Mouse (Mus musculus) MEL (cell line): ENCODE results near the gene Spout1. TPM values are rescaled to one million over a fixed set of nuclear protein-coding genes. Genes with fewer than 3 reads are reported as not detected.

ENCODE experiments used
- DNase-seq: peaks from one replicate; pipeline ENCODE4 v3.0.0; 2011; ENCODE audit warnings: low read depth, low spot score
- H3K27ac ChIP-seq: 2 replicates; pipeline ENCODE4 v1.5.1; 2012; ENCODE audit warnings: low read depth, mild to moderate bottlenecking, control low read depth, low read length, moderate library complexity; ENCODE audit not compliant: control insufficient read depth
- H3K27me3 ChIP-seq, 2 experiments: fragments of 150-350 bp in 1 of 2; sonication (generic) in 1 of 2; 2 replicates each; pipeline ENCODE4 v1.6.1; 2012; ENCODE audit warnings: low read length in 2 of 2, mild to moderate bottlenecking in 2 of 2, improper control_type of control experiment in 1 of 2, moderate library complexity in 1 of 2; ENCODE audit not compliant: insufficient read depth in 2 of 2, control insufficient read depth in 1 of 2
- H3K36me3 ChIP-seq, 2 experiments: 2 replicates each; pipeline ENCODE4 v1.6.1; 2012 to 2014; ENCODE audit warnings: low read length in 2 of 2, improper control_type of control experiment in 1 of 2, inconsistent platforms in 1 of 2, mild to moderate bottlenecking in 1 of 2; ENCODE audit not compliant: insufficient read depth in 2 of 2, control insufficient read depth in 1 of 2
- H3K4me1 ChIP-seq, 2 experiments: fragments of 150-350 bp in 1 of 2; sonication (generic) in 1 of 2; 2 replicates each; pipeline ENCODE4 v1.6.1; 2012; ENCODE audit warnings: low read length in 2 of 2, improper control_type of control experiment in 1 of 2, mild to moderate bottlenecking in 1 of 2; ENCODE audit not compliant: insufficient read depth in 2 of 2, control insufficient read depth in 1 of 2
- H3K4me3 ChIP-seq, 2 experiments: fragments of 150-350 bp in 1 of 2; sonication (generic) in 1 of 2; 2 replicates each; pipeline ENCODE4 v1.5.1; 2012; ENCODE audit warnings: low read depth in 2 of 2, low read length in 2 of 2, mild to moderate bottlenecking in 2 of 2, moderate library complexity in 2 of 2, control low read depth in 1 of 2, improper control_type of control experiment in 1 of 2; ENCODE audit not compliant: control insufficient read depth in 1 of 2, insufficient read depth in 1 of 2
- H3K79me2 ChIP-seq: 2 replicates; pipeline ENCODE4 v1.6.1; 2012; ENCODE audit warnings: mild to moderate bottlenecking, low read length, moderate library complexity; ENCODE audit not compliant: control insufficient read depth, poor library complexity, insufficient read depth
- H3K9ac ChIP-seq: 2 replicates; pipeline ENCODE4 v1.6.1; 2012; ENCODE audit warnings: low read depth, mild to moderate bottlenecking, control low read depth, low read length, moderate library complexity; ENCODE audit not compliant: control insufficient read depth, poor library complexity, severe bottlenecking
- H3K9me3 ChIP-seq: fragments of 150-350 bp; sonication (generic); replicated peaks from 2 replicates; pipeline ENCODE4 v1.6.1; 2012; ENCODE audit warnings: mild to moderate bottlenecking, low read length, improper control_type of control experiment, moderate library complexity; ENCODE audit not compliant: insufficient read depth
- BHLHE40 ChIP-seq: IDR thresholded peaks from 2 replicates; pipeline ENCODE4 v1.6.1; 2012; ENCODE audit warnings: low read depth, mild to moderate bottlenecking, inconsistent platforms, low read length, improper control_type of control experiment, borderline replicate concordance
- CTCF ChIP-seq, 3 experiments: IDR thresholded peaks in 2 of 3; conservative IDR thresholded peaks in 1 of 3; 2 replicates each; pipeline ENCODE4 v1.5.1; 2011 to 2012; ENCODE audit warnings: low read length in 3 of 3, low read depth in 2 of 3, mild to moderate bottlenecking in 2 of 3, improper control_type of control experiment in 1 of 3, inconsistent platforms in 1 of 3, mixed read lengths in 1 of 3, moderate library complexity in 1 of 3; ENCODE audit not compliant: control insufficient read depth in 1 of 3, insufficient read depth in 1 of 3, poor library complexity in 1 of 3, severe bottlenecking in 1 of 3
- EP300 ChIP-seq, 2 experiments: IDR thresholded peaks; 2 replicates each; pipeline ENCODE4 v1.6.1; 2011; ENCODE audit warnings: improper control_type of control experiment in 2 of 2, low read length in 2 of 2, low read depth in 1 of 2, mild to moderate bottlenecking in 1 of 2
- HCFC1 ChIP-seq: IDR thresholded peaks from 2 replicates; pipeline ENCODE4 v1.6.1; 2012; ENCODE audit warnings: low read depth, mild to moderate bottlenecking, inconsistent platforms, low read length, improper control_type of control experiment, moderate library complexity
- MAX ChIP-seq: IDR thresholded peaks from 2 replicates; pipeline ENCODE4 v1.6.1; 2011; ENCODE audit warnings: low read length, improper control_type of control experiment
- MAZ ChIP-seq: IDR thresholded peaks from 2 replicates; pipeline ENCODE4 v1.6.1; 2012; ENCODE audit warnings: low read depth, mild to moderate bottlenecking, inconsistent platforms, low read length, improper control_type of control experiment
- MEF2A ChIP-seq: IDR thresholded peaks from 2 replicates; pipeline ENCODE4 v1.6.1; 2014; ENCODE audit warnings: low read depth, mild to moderate bottlenecking, inconsistent platforms, low read length, improper control_type of control experiment; ENCODE audit not compliant: poor library complexity, insufficient replicate concordance, severe bottlenecking; ENCODE audit errors: extremely low read depth
- MXI1 ChIP-seq: IDR thresholded peaks from 2 replicates; pipeline ENCODE4 v1.6.1; 2011; ENCODE audit warnings: mild to moderate bottlenecking, low read depth, low read length, improper control_type of control experiment
- NELFE ChIP-seq: IDR thresholded peaks from 2 replicates; pipeline ENCODE4 v1.6.1; 2011; ENCODE audit warnings: low read depth, low read length, improper control_type of control experiment
- NRF1 ChIP-seq: IDR thresholded peaks from 2 replicates; pipeline ENCODE4 v1.6.1; 2014; ENCODE audit warnings: low read depth, mild to moderate bottlenecking, inconsistent platforms, low read length, improper control_type of control experiment, moderate library complexity; ENCODE audit not compliant: poor library complexity, insufficient read depth, severe bottlenecking
- POLR2A ChIP-seq, 2 experiments: IDR thresholded peaks; 2 replicates each; pipeline ENCODE4 v1.6.1; 2011 to 2012; ENCODE audit warnings: low read length in 2 of 2, mild to moderate bottlenecking in 2 of 2, control low read depth in 1 of 2, improper control_type of control experiment in 1 of 2, low read depth in 1 of 2, moderate library complexity in 1 of 2; ENCODE audit not compliant: control insufficient read depth in 1 of 2, insufficient read depth in 1 of 2, poor library complexity in 1 of 2
- POLR2AphosphoS2 ChIP-seq: IDR thresholded peaks from 2 replicates; pipeline ENCODE4 v1.6.1; 2011; ENCODE audit warnings: low read length, improper control_type of control experiment
- POLR2AphosphoS5 ChIP-seq: IDR thresholded peaks from 2 replicates; pipeline ENCODE4 v1.6.1; 2012; ENCODE audit warnings: low read depth, borderline replicate concordance, mild to moderate bottlenecking, inconsistent platforms, low read length, moderate library complexity, mixed read lengths
- RAD21 ChIP-seq: IDR thresholded peaks from 2 replicates; pipeline ENCODE4 v1.6.1; 2011; ENCODE audit warnings: mild to moderate bottlenecking, low read depth, low read length, improper control_type of control experiment
- RCOR1 ChIP-seq: IDR thresholded peaks from 2 replicates; pipeline ENCODE4 v1.6.1; 2012; ENCODE audit warnings: low read depth, mild to moderate bottlenecking, inconsistent platforms, low read length, improper control_type of control experiment
- SIN3A ChIP-seq: IDR thresholded peaks from 2 replicates; pipeline ENCODE4 v1.6.1; 2012; ENCODE audit warnings: low read length, improper control_type of control experiment, inconsistent platforms
- SMC3 ChIP-seq: IDR thresholded peaks from 2 replicates; pipeline ENCODE4 v1.6.1; 2011; ENCODE audit warnings: low read depth, low read length, improper control_type of control experiment
- TBP ChIP-seq: IDR thresholded peaks from 2 replicates; pipeline ENCODE4 v1.8.0; 2011; ENCODE audit warnings: low read depth, low read length, improper control_type of control experiment
- TCF12 ChIP-seq: IDR thresholded peaks from 2 replicates; pipeline ENCODE4 v1.6.1; 2014; ENCODE audit warnings: low read depth, mild to moderate bottlenecking, inconsistent platforms, low read length, improper control_type of control experiment, moderate library complexity
- UBTF ChIP-seq: IDR thresholded peaks from 2 replicates; pipeline ENCODE4 v1.6.1; 2012; ENCODE audit warnings: low read depth, mild to moderate bottlenecking, inconsistent platforms, low read length, improper control_type of control experiment, moderate library complexity, borderline replicate concordance; ENCODE audit not compliant: insufficient read depth
- USF1 ChIP-seq: IDR thresholded peaks from 2 replicates; pipeline ENCODE4 v1.6.1; 2014; ENCODE audit warnings: low read depth, mild to moderate bottlenecking, inconsistent platforms, low read length, improper control_type of control experiment, moderate library complexity
- USF2 ChIP-seq, 2 experiments: IDR thresholded peaks; 2 replicates each; pipeline ENCODE4 v1.6.1; 2011 to 2012; ENCODE audit warnings: improper control_type of control experiment in 2 of 2, low read length in 2 of 2, borderline replicate concordance in 1 of 2, inconsistent platforms in 1 of 2, low read depth in 1 of 2, mild to moderate bottlenecking in 1 of 2; ENCODE audit not compliant: insufficient read depth in 1 of 2
- ZMIZ1 ChIP-seq: IDR thresholded peaks from 2 replicates; pipeline ENCODE4 v1.6.1; 2012; ENCODE audit warnings: low read depth, mild to moderate bottlenecking, inconsistent platforms, low read length, improper control_type of control experiment, moderate library complexity
- ZNF384 ChIP-seq: IDR thresholded peaks from 2 replicates; pipeline ENCODE4 v1.6.1; 2012; ENCODE audit warnings: low read depth, mild to moderate bottlenecking, inconsistent platforms, low read length, improper control_type of control experiment
- polyA plus RNA-seq, 2 experiments: library from polyadenylated mRNA; stranded (reverse) in 1 of 2; unstranded in 1 of 2; fragments of >175 nt in 1 of 2; fragments of >200 nt in 1 of 2; gene quantifications; 2 replicates each; pipeline versions ENCODE4 v1.2.1 to v1.2.4; 2012; ENCODE audit warnings: low replicate concordance in 2 of 2, low read depth in 1 of 2; ENCODE audit not compliant: insufficient read length in 2 of 2, insufficient read depth in 1 of 2, missing spikeins in 1 of 2
- total RNA-seq: library from RNA; depleted of rRNA; stranded (reverse); fragments of 300-350 nt; gene quantifications from 2 replicates; pipeline ENCODE4 v1.2.3, GENCODE M21; 2012

The Spout1 gene
- total and polyA plus RNA-seq, 3 experiments: 83.6 to 220 (median 103) TPM

- DNase-seq: peak; percentile 94
- Histone ChIP-seq H3K9ac (peak within 1 kb of the TSS; percentile 81), H3K9me3 (no peaks in the 10 kb centered on the region), H3K27ac (peak within 1 kb of the TSS; percentile 48), H3K4me1 (no peaks in the 10 kb centered on the region), H3K27me3 (no peaks in the 10 kb centered on the region), H3K79me2 (peaks cover 3% of the 10 kb centered on the region; the same call in 1 of the 2 replicates), H3K36me3 (peaks cover 0 to 2% of the 10 kb centered on the region in 2 experiments; a peak in 2 of 4 replicates), H3K4me3 (peak within 1 kb of the TSS; percentile 64 to 78)
- TF ChIP-seq EP300 (IDR thresholded peaks at IDR 0.05; ENCODE audit: low read depth in 1 of 2, low read length in 2 of 2) (0 out of 4 replicates have a peak, but pooled peaks of 1 of the 2 experiments have one; percentile 2), MAX (peak; percentile 45; the same call in 1 of the 2 replicates), POLR2A (IDR thresholded peaks at IDR 0.05; ENCODE audit: control insufficient read depth in 1 of 2, insufficient read depth in 1 of 2, low read depth in 1 of 2, low read length in 2 of 2, poor library complexity in 1 of 2) (peak; percentile 94 to 98), USF1 (peak; percentile 43; the same call in 1 of the 2 replicates), HCFC1 (peak; percentile 63), MAZ (0 out of 2 replicates have a peak, but pooled peaks have one; percentile 31), TCF12 (peak; percentile 48; the same call in 1 of the 2 replicates), TBP (peak; percentile 96), MEF2A (no peak), NELFE (peak; percentile 99), UBTF (no peak), ZNF384 (no peak), SIN3A (peak; percentile 59; the same call in 1 of the 2 replicates), MXI1 (peak; percentile 78), ZMIZ1 (peak; percentile 98), BHLHE40 (no peak), POLR2AphosphoS5 (no peak), NRF1 (peak; percentile 82), POLR2AphosphoS2 (peak; percentile 91)
Observed at GRCm38 (mm10) chr2:30171371-30171996, 6.8 kb downstream of the Spout1 start, which contains the start of gene Endog. Endog (plus strand) TSS chr2:30171493.

- H3K27ac ChIP-seq: no peak overlapping the region
- no peak overlapping the region for H3K9ac ChIP-seq
- no peak overlapping the region for H3K4me3 ChIP-seq
- no peaks in the 10 kb centered on the region for H3K36me3 ChIP-seq
- peaks cover 0 to 2% of the 10 kb centered on the region in 2 experiments; a peak in 1 of 4 replicates for H3K27me3 ChIP-seq
- H3K79me2 ChIP-seq: no peaks in the 10 kb centered on the region; the same call in 1 of the 2 replicates
- no peaks in the 10 kb centered on the region for H3K4me1 ChIP-seq
- no peaks in the 10 kb centered on the region for H3K9me3 ChIP-seq
- DNase-seq: peak; percentile 66
- TF ChIP-seq RCOR1 (no peak), RAD21 (peak; percentile 25), SMC3 (peak; percentile 41), USF2 (IDR thresholded peaks at IDR 0.05; ENCODE audit: borderline replicate concordance in 1 of 2, insufficient read depth in 1 of 2, low read depth in 1 of 2, low read length in 2 of 2) (no peak), CTCF (IDR thresholded peaks at IDR 0.05 in 2 of 3, conservative IDR thresholded peaks at IDR 0.05 in 1 of 3; ENCODE audit: control insufficient read depth in 1 of 3, insufficient read depth in 1 of 3, low read depth in 2 of 3, low read length in 3 of 3, poor library complexity in 1 of 3, severe bottlenecking in 1 of 3) (peak; percentile 39 to 57 (median 56))
- TF ChIP-seq, all 39 proteins: peak for 3
Observed at GRCm38 (mm10) chr2:30166677-30167076, 11.6 kb downstream of the Spout1 start.
